22 mouse cellular contexts compared by ENCODE assay signal in the genomic region with DNA sequence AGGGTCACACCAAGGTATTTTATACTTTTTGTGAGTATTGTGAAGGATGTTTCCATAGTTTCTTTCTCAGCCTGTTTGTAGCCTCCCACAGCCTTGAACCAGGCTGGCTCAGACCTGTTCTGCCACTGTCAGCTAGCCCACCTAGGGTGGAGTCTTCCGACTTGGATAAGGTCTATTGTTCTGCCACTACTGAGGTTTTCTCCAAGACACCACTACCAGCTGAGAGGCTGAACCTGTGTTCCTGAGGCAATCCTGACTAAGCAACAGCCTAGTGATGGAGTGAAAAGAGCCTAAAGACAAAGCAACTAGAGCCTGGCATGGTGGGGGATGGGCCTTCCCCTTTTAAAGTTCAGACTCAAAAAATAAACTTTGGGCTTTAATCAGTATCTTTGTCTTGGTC.
"Had no signal": no experiment of that assay in that cellular context is flagged by ENCODE, and none has a peak within 500 bp of the region (broad histone marks: within the 10 kb centered on the region; RNA-seq: fewer than 3 reads in every experiment).

No protein-coding gene starts in this region.

- H3K27ac ChIP-seq: heart, embryonic 10.5 days; hindbrain, embryonic 10.5 days; hindbrain, embryonic 12.5 days; hindbrain, embryonic 14.5 days; intestine, embryonic 15.5 days; kidney, embryonic 15.5 days; kidney, postnatal 0 days; limb, embryonic 13.5 days; limb, embryonic 15.5 days; liver, embryonic 12.5 days; liver, embryonic 14.5 days had no signal

- DNase-seq: gastrocnemius, postnatal 14 days; heart, postnatal 10 days; heart, postnatal 4 days; kidney, adult 18-20 months; kidney, adult 8-10 months; kidney, postnatal 14 days; kidney, postnatal 36 days; layer of hippocampus, adult 9-11 months; layer of hippocampus, postnatal 36 days; left cerebral cortex, postnatal 4 days had no signal

- H3K4me3 ChIP-seq: heart, embryonic 10.5 days; heart, embryonic 12.5 days; hindbrain, embryonic 10.5 days; hindbrain, embryonic 12.5 days; intestine, embryonic 15.5 days; kidney, embryonic 15.5 days; limb, embryonic 13.5 days; limb, embryonic 15.5 days; liver, embryonic 12.5 days had no signal

- H3K9ac ChIP-seq: heart, embryonic 12.5 days; hindbrain, embryonic 12.5 days; hindbrain, embryonic 14.5 days; intestine, embryonic 15.5 days; kidney, embryonic 15.5 days; limb, embryonic 13.5 days; limb, embryonic 15.5 days; liver, embryonic 12.5 days; liver, embryonic 14.5 days had no signal

- H3K4me1 ChIP-seq: heart, embryonic 10.5 days; heart, embryonic 12.5 days; hindbrain, embryonic 10.5 days; hindbrain, embryonic 12.5 days; intestine, embryonic 15.5 days; kidney, embryonic 15.5 days; limb, embryonic 13.5 days; limb, embryonic 15.5 days; liver, embryonic 12.5 days had no signal

- H3K36me3 ChIP-seq: heart, embryonic 10.5 days; heart, embryonic 12.5 days; hindbrain, embryonic 10.5 days; hindbrain, embryonic 12.5 days; intestine, embryonic 15.5 days; kidney, embryonic 15.5 days; limb, embryonic 13.5 days; limb, embryonic 15.5 days; liver, embryonic 12.5 days had no signal

- H3K9me3 ChIP-seq: heart, embryonic 10.5 days; hindbrain, embryonic 10.5 days; intestine, embryonic 15.5 days; kidney, embryonic 15.5 days; limb, embryonic 13.5 days; limb, embryonic 15.5 days; liver, embryonic 12.5 days had no signal
